Mouse (Mus musculus) hindbrain, embryonic 11.5 days (tissue): Measurements from ENCODE around the gene Luzp1. TPM values are rescaled to one million over a fixed set of nuclear protein-coding genes. Genes with fewer than 3 reads are reported as not detected.
A peak's percentile ranks its signal among the peaks of the same experiment; 100 is the strongest.

Source experiments
- ATAC-seq: fragments of 200-750 bp; cut with Nextera tagmentation; 2 replicates; pipeline ENCODE4 v1.8.0; 2017; ENCODE audit warnings: mild to moderate bottlenecking, moderate TSS enrichment, moderate library complexity; ENCODE audit not compliant: low FRiP score
- DNase-seq: peaks from one replicate; pipeline ENCODE4 v3.0.0-alpha.2; 2015; ENCODE audit warnings: low spot score
- H3K27ac ChIP-seq: fragments of 300-500 bp; sonication (generic); 2 replicates; pipeline ENCODE4 v1.5.1; 2014; ENCODE audit warnings: mild to moderate bottlenecking, low read depth, low read length
- H3K27me3 ChIP-seq: fragments of 300-500 bp; sonication (generic); 2 replicates; pipeline ENCODE4 v1.6.1; 2014; ENCODE audit warnings: mild to moderate bottlenecking, low read length, moderate library complexity, mixed read lengths; ENCODE audit not compliant: control insufficient read depth, insufficient read depth
- H3K36me3 ChIP-seq: fragments of 300-500 bp; sonication (generic); 2 replicates; pipeline ENCODE4 v1.6.1; 2014; ENCODE audit warnings: mild to moderate bottlenecking, low read length, moderate library complexity, mixed read lengths; ENCODE audit not compliant: control insufficient read depth, insufficient read depth
- H3K4me1 ChIP-seq: fragments of 300-500 bp; sonication (generic); replicated peaks from 2 replicates; pipeline ENCODE4 v1.6.1; 2014; ENCODE audit warnings: low read length, mixed read lengths; ENCODE audit not compliant: control insufficient read depth, insufficient read depth
- H3K4me2 ChIP-seq: fragments of 300-500 bp; sonication (generic); replicated peaks from 2 replicates; pipeline ENCODE4 v1.6.1; 2014; ENCODE audit warnings: mild to moderate bottlenecking, low read depth, low read length
- H3K4me3 ChIP-seq: fragments of 300-500 bp; sonication (generic); 2 replicates; pipeline ENCODE4 v1.5.1; 2014; ENCODE audit warnings: low read depth, low read length
- H3K9ac ChIP-seq: fragments of 300-500 bp; sonication (generic); 2 replicates; pipeline ENCODE4 v1.6.1; 2014; ENCODE audit warnings: low read depth, low read length
- H3K9me3 ChIP-seq: fragments of 300-500 bp; sonication (generic); 2 replicates; pipeline ENCODE4 v1.6.1; 2016; ENCODE audit warnings: low read length; ENCODE audit not compliant: control insufficient read depth
- WGBS: fragments of 180-500 bp; shearing (Covaris S2); extraction: QIAGEN DNeasy Blood & Tissue Kit; methylation state at CpG from one replicate; pipeline ENCODE4 v1.1.7; 2014; 5-methylcytosine and 5-hydroxymethylcytosine counted together
- polyA plus RNA-seq: library from polyadenylated mRNA; unstranded; fragments of >200 nt; fragmentation: Nextera tagmentation; extraction: Ambion mirVana; gene quantifications from 2 replicates; pipeline ENCODE4 v1.2.1, GENCODE M21; 2014

The Luzp1 gene
- 96.6 and 130 TPM in 2 replicates for polyA plus RNA-seq

DNA sequence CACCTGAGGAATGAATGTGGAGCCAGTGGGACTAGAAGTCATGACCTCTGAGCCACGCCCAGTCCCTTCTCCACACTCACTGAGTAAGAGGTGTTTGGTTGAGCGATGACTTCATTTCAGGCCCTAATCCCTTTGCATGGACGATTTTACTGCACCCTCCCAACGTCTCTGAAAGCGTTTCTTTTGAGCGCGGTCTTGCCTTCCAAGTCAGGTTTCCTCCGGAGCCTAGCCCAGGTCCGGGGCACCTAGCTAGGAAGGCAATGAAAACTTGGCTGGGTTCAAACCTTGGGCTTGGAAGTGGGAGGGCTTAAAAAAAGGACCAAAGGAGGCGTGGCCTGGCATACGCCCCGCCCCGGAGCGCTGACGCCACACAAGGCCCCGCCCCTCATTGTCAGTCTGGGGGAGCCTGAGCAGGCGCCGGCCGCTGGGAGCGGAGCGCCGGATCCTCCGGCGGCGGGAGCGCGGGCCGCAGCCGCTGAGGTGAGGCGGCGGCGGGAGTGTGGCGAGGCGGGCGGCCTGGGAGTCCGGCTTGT is at the start of gene Luzp1:
TSS of gene Luzp1 (plus strand) at position 391 of the 533 bp plus-strand sequence.
- peak within 1 kb of the TSS; percentile 95 for H3K27ac ChIP-seq
- peak within 1 kb of the TSS; percentile 94 for H3K9ac ChIP-seq
- peak within 1 kb of the TSS; percentile 96 for H3K4me3 ChIP-seq
- H3K9me3 ChIP-seq = no peaks in the 10 kb centered on the region
- H3K36me3 ChIP-seq = no peaks in the 10 kb centered on the region
- H3K4me1 ChIP-seq = 0 out of 2 replicates have a peak, but pooled peaks cover 2% of the 10 kb centered on the region
- DNase-seq = peak; percentile 95
- WGBS = 2% methylated on average over 32 of the region's 36 CpGs
- H3K4me2 ChIP-seq = peak within 1 kb of the TSS; percentile 60
- H3K27me3 ChIP-seq = no peaks in the 10 kb centered on the region
- ATAC-seq = peak; percentile 96

DNA sequence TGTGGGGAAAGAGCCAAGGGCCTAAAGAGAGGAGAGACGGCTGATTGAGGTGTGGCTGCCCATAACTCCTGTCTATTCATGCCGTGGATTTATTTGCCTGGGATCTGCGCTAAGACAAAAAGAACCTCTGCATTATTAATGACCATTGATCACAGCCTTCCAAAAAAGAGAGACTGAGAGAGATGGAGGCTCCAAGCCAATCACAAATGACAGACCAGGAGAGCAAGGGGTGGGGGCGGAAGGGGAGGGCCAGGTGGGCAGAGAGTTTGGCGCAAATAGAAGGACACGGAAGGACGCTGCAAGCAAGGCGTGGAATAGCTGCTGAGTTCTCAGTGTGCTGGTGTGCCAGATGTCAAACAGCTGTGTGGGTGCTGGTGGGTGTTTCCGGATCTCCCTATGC is 46.3 kb upstream of the Luzp1 start, which contains the start of gene Htr1d:
TSS of gene Htr1d (plus strand) at position 301 of the 400 bp plus-strand sequence.
- peaks cover 23% of the 10 kb centered on the region for H3K27me3 ChIP-seq
- H3K36me3 ChIP-seq = no peaks in the 10 kb centered on the region
- no peak within 1 kb of the TSS; the same call in 1 of the 2 replicates for H3K9ac ChIP-seq
- peak within 1 kb of the TSS; percentile 37 for H3K4me3 ChIP-seq
- DNase-seq (no peak), ATAC-seq (no peak)
- peak within 1 kb of the TSS; percentile 86 for H3K4me2 ChIP-seq
- WGBS = 75% methylated on average over 9 of the region's 9 CpGs
- no peaks in the 10 kb centered on the region for H3K9me3 ChIP-seq
- H3K27ac ChIP-seq = no peak within 1 kb of the TSS
- peaks cover 8% of the 10 kb centered on the region for H3K4me1 ChIP-seq

GRCm38 (mm10) chr4:136424120-136424999 is 45.2 kb upstream of the Luzp1 start:
- Histone ChIP-seq H3K9me3 (no peaks in the 10 kb centered on the region), H3K4me1 (peaks cover 8% of the 10 kb centered on the region), H3K36me3 (no peaks in the 10 kb centered on the region), H3K9ac (peak overlapping the region; percentile 42; the same call in 1 of the 2 replicates), H3K4me3 (peak overlapping the region; percentile 37), H3K27ac (no peak overlapping the region), H3K27me3 (peaks cover 23% of the 10 kb centered on the region), H3K4me2 (peak overlapping the region; percentile 86)
- DNase-seq = peak; percentile 51
- WGBS = 1% methylated on average over 58 of the region's 70 CpGs
- ATAC-seq = 0 out of 2 replicates have a peak, but pooled peaks have one; percentile 17

- Histone ChIP-seq H3K9me3 (no peaks in the 10 kb centered on the region), H3K36me3 (no peaks in the 10 kb centered on the region), H3K4me3 (peak overlapping the region; percentile 37), H3K9ac (peak overlapping the region; percentile 42; the same call in 1 of the 2 replicates), H3K27ac (no peak overlapping the region), H3K27me3 (peaks cover 23% of the 10 kb centered on the region), H3K4me2 (peak overlapping the region; percentile 86), H3K4me1 (peaks cover 8% of the 10 kb centered on the region)
- no peak for ATAC-seq
- WGBS = 3% methylated on average over 15 of the region's 15 CpGs
- peak; percentile 39 for DNase-seq
These were observed 44.6 kb upstream of the Luzp1 start for GRCm38 (mm10) chr4:136425000-136425288.

- H3K27ac ChIP-seq = no peak overlapping the region
These were observed 38.8 kb upstream of the Luzp1 start for GRCm38 (mm10) chr4:136430609-136431375.

DNA sequence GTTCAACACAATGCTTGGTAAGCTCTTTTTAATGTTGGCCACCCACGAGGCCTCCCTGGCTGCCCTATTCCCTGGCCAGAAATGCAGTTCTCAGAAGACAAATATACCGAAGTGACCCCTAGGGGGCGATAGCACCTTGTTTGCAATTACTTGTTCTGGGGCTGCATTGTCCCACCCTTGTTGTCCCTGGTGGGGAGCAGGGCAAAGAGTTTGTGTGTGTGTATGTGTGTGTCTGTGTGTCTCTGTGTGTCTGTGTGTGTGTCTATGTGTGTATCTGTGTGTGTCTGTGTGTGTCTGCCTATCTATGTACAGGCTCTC is 38.2 kb upstream of the Luzp1 start:
- WGBS = 2% methylated on average over 3 of the region's 3 CpGs
- no peaks in the 10 kb centered on the region for H3K36me3 ChIP-seq
- H3K27me3 ChIP-seq = no peaks in the 10 kb centered on the region
- H3K9ac ChIP-seq = no peak overlapping the region
- no peaks in the 10 kb centered on the region for H3K9me3 ChIP-seq
- ATAC-seq (no peak), DNase-seq (peak; percentile 89)
- H3K4me3 ChIP-seq = no peak overlapping the region
- H3K4me1 ChIP-seq = no peaks in the 10 kb centered on the region; the same call in 1 of the 2 replicates
- no peak overlapping the region for H3K27ac ChIP-seq
- no peak overlapping the region for H3K4me2 ChIP-seq

More at GRCm38 (mm10) chr4:136430609-136431375, 38.8 kb upstream of the Luzp1 start:
- H3K4me3 ChIP-seq = no peak overlapping the region
- WGBS = 34% methylated on average over 11 of the region's 11 CpGs
- no peaks in the 10 kb centered on the region; the same call in 1 of the 2 replicates for H3K27me3 ChIP-seq
- H3K9ac ChIP-seq = no peak overlapping the region
- H3K36me3 ChIP-seq = no peaks in the 10 kb centered on the region
- H3K9me3 ChIP-seq = no peaks in the 10 kb centered on the region
- H3K4me2 ChIP-seq = no peak overlapping the region
- H3K4me1 ChIP-seq = no peaks in the 10 kb centered on the region; the same call in 1 of the 2 replicates
- DNase-seq (no peak), ATAC-seq (0 out of 2 replicates have a peak, but pooled peaks have one; percentile 27)

DNA sequence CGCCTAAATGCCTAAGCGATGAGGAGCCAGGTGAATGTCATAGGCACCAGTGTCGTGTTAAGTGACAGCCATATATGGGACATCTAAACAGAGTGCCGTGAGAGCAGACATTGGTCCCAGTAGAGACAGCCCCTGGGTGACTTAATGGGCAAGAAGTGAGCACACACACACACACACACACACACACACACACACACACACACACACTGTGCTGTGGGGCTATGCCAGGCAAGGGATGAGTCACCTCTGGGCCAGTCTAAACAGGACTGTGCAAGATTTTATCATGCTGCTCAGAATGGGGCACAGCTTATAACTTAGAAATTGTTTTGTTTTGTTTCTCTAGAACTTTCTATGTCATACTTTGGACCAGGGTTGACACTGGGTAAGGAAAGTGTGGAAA is 35.5 kb upstream of the Luzp1 start:
- no peak for DNase-seq
- no peaks in the 10 kb centered on the region for H3K27me3 ChIP-seq
- H3K4me1 ChIP-seq = no peaks in the 10 kb centered on the region; the same call in 1 of the 2 replicates
- H3K9ac ChIP-seq = no peak overlapping the region
- no peak overlapping the region for H3K4me3 ChIP-seq
- H3K27ac ChIP-seq = no peak overlapping the region
- H3K4me2 ChIP-seq = no peak overlapping the region
- 89% methylated on average over 4 of the region's 4 CpGs for WGBS
- no peaks in the 10 kb centered on the region for H3K36me3 ChIP-seq
- no peak for ATAC-seq
- no peaks in the 10 kb centered on the region for H3K9me3 ChIP-seq

DNA sequence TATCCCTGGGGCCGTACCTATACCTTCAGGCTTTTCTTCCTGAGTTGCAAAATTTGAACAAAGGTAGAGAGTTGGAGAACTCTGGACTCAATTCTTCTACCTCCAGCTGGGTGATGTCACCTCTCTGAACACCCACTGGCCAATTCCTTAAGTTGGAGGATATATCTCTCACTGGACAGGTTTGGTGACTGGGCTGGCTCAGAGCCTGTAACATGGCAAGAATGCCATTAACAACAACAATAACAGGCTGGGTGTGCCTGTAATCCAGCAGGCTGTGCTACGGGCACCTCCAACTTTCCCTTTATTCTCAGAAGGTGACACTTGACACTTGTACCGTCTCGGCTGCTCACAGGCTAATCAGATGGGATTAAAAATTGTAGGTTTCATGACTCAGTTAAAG is 30.5 kb upstream of the Luzp1 start:
- DNase-seq (no peak), ATAC-seq (no peak)
- Histone ChIP-seq H3K27ac (no peak overlapping the region), H3K9me3 (no peaks in the 10 kb centered on the region), H3K4me3 (no peak overlapping the region), H3K4me2 (no peak overlapping the region), H3K36me3 (no peaks in the 10 kb centered on the region), H3K27me3 (no peaks in the 10 kb centered on the region), H3K4me1 (no peaks in the 10 kb centered on the region), H3K9ac (no peak overlapping the region)
- 75% methylated on average over 4 of the region's 4 CpGs for WGBS
